In the genomic region with DNA sequence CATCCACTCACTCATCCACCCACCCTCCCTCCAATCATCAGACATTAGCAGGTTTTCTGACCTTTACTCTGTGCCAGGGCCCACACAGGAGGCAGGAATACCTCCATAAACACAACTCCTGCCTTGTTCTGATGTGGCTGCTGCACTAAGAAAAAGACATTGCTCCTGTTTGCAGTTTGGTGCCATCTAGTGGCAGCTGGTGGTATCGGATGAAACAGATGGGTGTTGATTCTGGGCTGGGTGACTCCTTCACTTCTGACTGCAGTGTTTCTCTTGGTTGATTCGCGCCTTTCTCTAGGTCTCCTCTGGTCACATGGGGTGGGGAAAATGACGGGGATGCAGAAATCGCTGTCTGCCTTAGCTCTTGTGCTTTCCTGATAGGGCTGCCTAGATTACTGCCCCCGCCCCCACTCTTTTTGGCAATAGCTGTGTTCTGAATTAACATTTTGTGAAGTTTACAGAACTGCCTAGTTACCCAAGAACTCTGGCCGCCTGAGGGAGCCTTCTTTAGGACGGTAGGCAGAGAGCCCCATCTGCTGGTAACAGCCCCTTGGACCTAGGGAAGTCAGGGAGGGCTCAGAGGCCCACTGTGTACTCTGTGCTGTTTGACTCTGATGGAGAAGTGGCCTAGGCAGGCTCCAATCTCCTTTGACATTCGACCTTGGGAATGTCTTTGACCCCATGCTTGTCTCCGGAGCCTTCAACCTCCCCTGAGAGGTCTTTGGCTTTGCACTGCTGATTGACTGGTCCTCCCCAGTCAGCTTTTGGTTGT, we compare ENCODE assay signal across 8 mouse cellular contexts. TPM values are rescaled to one million over a fixed set of nuclear protein-coding genes. Genes with fewer than 3 reads are reported as not detected.
DNase-seq lines count a peak whose midpoint lies in the region; ATAC-seq and TF ChIP-seq lines count a peak whose summit lies in the region.
"Had no signal": no experiment of that assay in that cellular context is flagged by ENCODE, and none has a peak within 500 bp of the region (broad histone marks: within the 10 kb centered on the region; RNA-seq: fewer than 3 reads in every experiment).

No protein-coding gene starts in this region.

- no peak overlapping the region for H3K9ac ChIP-seq in hindbrain, embryonic 13.5 days
- no peak overlapping the region for H3K9ac ChIP-seq in midbrain, embryonic 11.5 days (ENCODE audit: low read length)
- H3K9ac ChIP-seq: midbrain, embryonic 12.5 days had no signal

- no peaks in the 10 kb centered on the region for H3K4me1 ChIP-seq in bone marrow, adult 2 months (ENCODE audit: control insufficient read depth, insufficient read depth, low read length)
- H3K4me1 ChIP-seq in hindbrain, embryonic 13.5 days (replicated peaks) = no peaks in the 10 kb centered on the region
- H3K4me1 ChIP-seq in midbrain, embryonic 11.5 days (ENCODE audit: control insufficient read depth, insufficient read depth, low read length) = no peaks in the 10 kb centered on the region
- H3K4me1 ChIP-seq in small intestine, adult 2 months (ENCODE audit: control insufficient read depth, insufficient read depth, insufficient read length, low read length) = peaks cover 8% of the 10 kb centered on the region; the same call in 1 of the 2 replicates
- H3K4me1 ChIP-seq: midbrain, embryonic 12.5 days had no signal

- 14% methylated on average over 10 of the region's 10 CpGs for WGBS in bone marrow, adult 2 months
- WGBS in hindbrain, embryonic 13.5 days = 10% methylated on average over 10 of the region's 10 CpGs
- 11% methylated on average over 10 of the region's 10 CpGs for WGBS in midbrain, embryonic 11.5 days
- 15% methylated on average over 10 of the region's 10 CpGs for WGBS in small intestine, adult 2 months

- DNase-seq in Muller cell, postnatal 12 days (ENCODE audit: inconsistent ontology term) = peak; percentile 54
- peak; percentile 42 for DNase-seq in fibroblast of lung, adult 2 months (ENCODE audit: low read depth)
- DNase-seq in left cerebral cortex, adult 18-20 months (ENCODE audit: low spot score in 2 of 2) = peak; percentile 69 to 78
- DNase-seq in midbrain, embryonic 11.5 days (ENCODE audit: low spot score, missing footprints) = peak; percentile 97

- no peak overlapping the region for H3K4me2 ChIP-seq in hindbrain, embryonic 13.5 days
- H3K4me2 ChIP-seq in midbrain, embryonic 11.5 days = no peak overlapping the region
- H3K4me2 ChIP-seq: midbrain, embryonic 12.5 days had no signal

- peaks cover 45% of the 10 kb centered on the region for H3K27me3 ChIP-seq in hindbrain, embryonic 13.5 days
- H3K27me3 ChIP-seq in midbrain, embryonic 11.5 days (ENCODE audit: control insufficient read depth, insufficient read depth, low read length) = no peaks in the 10 kb centered on the region
- no peaks in the 10 kb centered on the region for H3K27me3 ChIP-seq in small intestine, adult 2 months (ENCODE audit: control insufficient read depth, insufficient read depth, low read length)

- no peak overlapping the region for H3K27ac ChIP-seq in bone marrow, adult 2 months (ENCODE audit: control insufficient read depth, insufficient read depth, low read depth, low read length, poor library complexity)
- no peak overlapping the region for H3K27ac ChIP-seq in hindbrain, embryonic 13.5 days
- no peak overlapping the region for H3K27ac ChIP-seq in midbrain, embryonic 11.5 days (ENCODE audit: low read depth, low read length)
- H3K27ac ChIP-seq in small intestine, adult 2 months (ENCODE audit: insufficient read depth, low read depth, low read length) = no peak overlapping the region
- H3K27ac ChIP-seq: midbrain, embryonic 12.5 days had no signal

- H3K36me3 ChIP-seq in hindbrain, embryonic 13.5 days = no peaks in the 10 kb centered on the region
- no peaks in the 10 kb centered on the region for H3K36me3 ChIP-seq in midbrain, embryonic 11.5 days (ENCODE audit: control insufficient read depth, insufficient read depth, low read length)
- H3K36me3 ChIP-seq in small intestine, adult 2 months (ENCODE audit: control insufficient read depth, insufficient read depth, low read length) = no peaks in the 10 kb centered on the region
- H3K36me3 ChIP-seq: midbrain, embryonic 12.5 days had no signal

- no peak overlapping the region for H3K4me3 ChIP-seq in bone marrow, adult 2 months (replicated peaks; ENCODE audit: control insufficient read depth, low read depth, low read length)
- H3K4me3 ChIP-seq in hindbrain, embryonic 13.5 days = no peak overlapping the region
- H3K4me3 ChIP-seq in midbrain, embryonic 11.5 days (ENCODE audit: low read depth, low read length) = no peak overlapping the region
- no peak overlapping the region for H3K4me3 ChIP-seq in small intestine, adult 2 months (ENCODE audit: low read depth, low read length)
- H3K4me3 ChIP-seq: midbrain, embryonic 12.5 days had no signal

- peak; percentile 28; the same call in 1 of the 2 replicates for ATAC-seq in hindbrain, embryonic 13.5 days (ENCODE audit: low FRiP score)
- peak; percentile 40; the same call in 1 of the 2 replicates for ATAC-seq in midbrain, embryonic 11.5 days (ENCODE audit: low FRiP score)

- TF ChIP-seq POLR2A in bone marrow, adult 2 months (IDR thresholded peaks at IDR 0.05; ENCODE audit: borderline replicate concordance, control insufficient read depth, low read depth, low read length) = no peak
- TF ChIP-seq POLR2A in small intestine, adult 2 months (IDR thresholded peaks at IDR 0.05; ENCODE audit: low read depth, low read length) = no peak

- no peaks in the 10 kb centered on the region for H3K9me3 ChIP-seq in hindbrain, embryonic 13.5 days
- no peaks in the 10 kb centered on the region for H3K9me3 ChIP-seq in midbrain, embryonic 11.5 days (ENCODE audit: control insufficient read depth, low read length)
- H3K9me3 ChIP-seq: midbrain, embryonic 12.5 days had no signal

- TF ChIP-seq CTCF in bone marrow, adult 2 months (IDR thresholded peaks at IDR 0.05; ENCODE audit: control insufficient read depth, insufficient read depth, low read length) = peak; percentile 73
- TF ChIP-seq CTCF in small intestine, adult 2 months (IDR thresholded peaks at IDR 0.05; ENCODE audit: extremely low read depth, insufficient read length, insufficient replicate concordance, low read depth, low read length) = peak; percentile 72; the same call in 1 of the 2 replicates

RNA-seq across cellular contexts. Expression of gene Prrxl1, which starts 12.0 kb away (rescaled TPM):
- 0.54 and 1.2 TPM in 2 replicates for polyA plus RNA-seq in bone marrow, adult 2 months (2011; ENCODE audit: insufficient read depth, insufficient read length, low replicate concordance, missing spikeins)
- 39.1 and 42.4 TPM in 2 replicates for polyA plus RNA-seq in hindbrain, embryonic 13.5 days (2015; fragmentation: Nextera tagmentation; extraction: Ambion mirVana)
- total RNA-seq in left cerebral cortex, adult 18-20 months (2021) = under 1 TPM; 0.21 to 0.35 TPM
- polyA plus RNA-seq in midbrain, embryonic 11.5 days (2014; fragmentation: Nextera tagmentation; extraction: Ambion mirVana) = 9.7 and 9.8 TPM in 2 replicates
- not detected in 2 replicates for polyA plus RNA-seq in small intestine, adult 2 months (2012; rRNA removed)

Comparison
In these comparisons a context has a peak if more than half of its experiments do, and no peak if none do; other contexts are left out.
1. DNase-seq: peak in every context shown above with its lines; median percentile 97 in midbrain, embryonic 11.5 days; 74 in left cerebral cortex, adult 18-20 months; 54 in Muller cell, postnatal 12 days; 42 in fibroblast of lung, adult 2 months.